Mouse (Mus musculus) embryonic facial prominence, embryonic 13.5 days (tissue): ENCODE data around the gene Ddc. TPM values are rescaled to one million over a fixed set of nuclear protein-coding genes. Genes with fewer than 3 reads are reported as not detected.
A peak's percentile ranks its signal among the peaks of the same experiment; 100 is the strongest.

Experiments
- ATAC-seq: fragments of 200-750 bp; cut with Nextera tagmentation; 2 replicates; pipeline ENCODE4 v1.8.0; 2017; ENCODE audit warnings: low read depth; ENCODE audit not compliant: insufficient number of reproducible peaks, insufficient read depth, low FRiP score, low TSS enrichment
- H3K27ac ChIP-seq: fragments of 300-500 bp; sonication (generic); 2 replicates; pipeline ENCODE4 v1.5.1; 2015; ENCODE audit warnings: moderate library complexity, mild to moderate bottlenecking, inconsistent platforms
- H3K27me3 ChIP-seq: fragments of 300-500 bp; sonication (generic); 2 replicates; pipeline ENCODE4 v1.6.1; 2015; ENCODE audit warnings: mild to moderate bottlenecking, inconsistent platforms
- H3K36me3 ChIP-seq: fragments of 300-500 bp; sonication (generic); 2 replicates; pipeline ENCODE4 v1.6.1; 2015; ENCODE audit warnings: mild to moderate bottlenecking, inconsistent platforms
- H3K4me1 ChIP-seq: fragments of 300-500 bp; sonication (generic); 2 replicates; pipeline ENCODE4 v1.6.1; 2015; ENCODE audit warnings: inconsistent platforms
- H3K4me2 ChIP-seq: fragments of 300-500 bp; sonication (generic); 2 replicates; pipeline ENCODE4 v1.6.1; 2015; ENCODE audit warnings: moderate library complexity, mild to moderate bottlenecking, inconsistent platforms
- H3K4me3 ChIP-seq: fragments of 300-500 bp; sonication (generic); 2 replicates; pipeline ENCODE4 v1.5.1; 2015; ENCODE audit warnings: mild to moderate bottlenecking, inconsistent platforms
- H3K9ac ChIP-seq: fragments of 300-500 bp; sonication (generic); 2 replicates; pipeline ENCODE4 v1.6.1; 2015; ENCODE audit warnings: mild to moderate bottlenecking, inconsistent platforms
- H3K9me3 ChIP-seq: fragments of 300-500 bp; sonication (generic); 2 replicates; pipeline ENCODE4 v1.6.1; 2016; ENCODE audit warnings: inconsistent platforms
- WGBS: fragments of 180-500 bp; shearing (Covaris S2); methylation state at CpG from one replicate; pipeline ENCODE4 v1.1.7; 2015; ENCODE audit warnings: mixed read lengths; 5-methylcytosine and 5-hydroxymethylcytosine counted together
- polyA plus RNA-seq: library from polyadenylated mRNA; unstranded; fragments of >200 nt; fragmentation: Nextera tagmentation; extraction: Ambion mirVana; gene quantifications from 2 replicates; pipeline ENCODE4 v1.2.1, GENCODE M21; 2015

Ddc gene
- polyA plus RNA-seq, 1 experiment from 2014 or later = 5.3 TPM

DNA sequence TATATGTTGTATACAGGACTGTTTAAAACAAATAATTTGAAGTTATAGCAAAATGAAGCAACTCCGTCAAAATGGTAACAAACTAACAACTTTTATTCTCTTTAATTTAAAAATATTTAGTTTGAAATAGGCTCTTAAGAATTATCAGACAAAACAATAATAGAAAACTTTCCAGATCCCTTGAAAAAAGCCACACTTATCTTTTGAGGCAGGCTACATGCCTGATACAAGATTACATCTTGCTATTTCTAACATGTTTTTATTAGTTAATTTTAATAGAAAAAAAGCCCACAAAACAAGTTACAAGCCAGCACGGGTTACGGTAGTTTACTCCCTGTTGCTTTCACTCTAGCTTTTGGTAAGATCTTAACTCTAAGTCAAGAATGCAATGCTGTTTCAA is 97.6 kb downstream of the Ddc start:
- Histone ChIP-seq H3K4me1 (no peaks in the 10 kb centered on the region), H3K36me3 (peaks cover 60% of the 10 kb centered on the region)

DNA sequence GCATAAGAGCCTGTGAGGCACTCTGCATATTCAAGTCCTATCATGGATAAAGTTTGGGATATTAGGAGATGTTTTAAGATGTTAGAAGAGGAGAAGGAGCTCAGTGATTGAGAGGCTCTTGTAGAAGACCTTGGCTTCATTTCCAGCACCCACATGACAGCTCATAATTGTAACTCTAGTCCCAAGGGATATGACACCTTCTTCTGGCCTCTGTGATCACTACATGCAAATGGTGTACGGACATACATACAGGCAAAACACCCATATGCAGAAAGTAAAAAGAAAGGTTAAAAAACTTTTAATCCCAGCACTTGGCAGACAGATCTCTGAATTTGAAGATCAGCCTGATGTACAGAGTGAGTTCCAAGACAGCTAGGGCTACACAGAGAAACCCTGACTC is 99.3 kb downstream of the Ddc start:
- H3K27me3 ChIP-seq = no peaks in the 10 kb centered on the region
- H3K36me3 ChIP-seq = peaks cover 47% of the 10 kb centered on the region
- no peak for ATAC-seq
- H3K9ac ChIP-seq = no peak overlapping the region
- WGBS = 96% methylated on average over 1 of the region's 1 CpGs
- H3K4me1 ChIP-seq = no peaks in the 10 kb centered on the region
- no peak overlapping the region for H3K4me3 ChIP-seq
- H3K9me3 ChIP-seq = no peaks in the 10 kb centered on the region
- H3K27ac ChIP-seq = no peak overlapping the region
- H3K4me2 ChIP-seq = no peak overlapping the region

More for the DNA sequence above, 97.6 kb downstream of the Ddc start:
- 85% methylated on average over 3 of the region's 3 CpGs for WGBS
- Histone ChIP-seq H3K9me3 (no peaks in the 10 kb centered on the region), H3K27me3 (no peaks in the 10 kb centered on the region), H3K9ac (no peak overlapping the region), H3K4me2 (no peak overlapping the region), H3K27ac (no peak overlapping the region), H3K4me3 (no peak overlapping the region)
- no peak for ATAC-seq

DNA sequence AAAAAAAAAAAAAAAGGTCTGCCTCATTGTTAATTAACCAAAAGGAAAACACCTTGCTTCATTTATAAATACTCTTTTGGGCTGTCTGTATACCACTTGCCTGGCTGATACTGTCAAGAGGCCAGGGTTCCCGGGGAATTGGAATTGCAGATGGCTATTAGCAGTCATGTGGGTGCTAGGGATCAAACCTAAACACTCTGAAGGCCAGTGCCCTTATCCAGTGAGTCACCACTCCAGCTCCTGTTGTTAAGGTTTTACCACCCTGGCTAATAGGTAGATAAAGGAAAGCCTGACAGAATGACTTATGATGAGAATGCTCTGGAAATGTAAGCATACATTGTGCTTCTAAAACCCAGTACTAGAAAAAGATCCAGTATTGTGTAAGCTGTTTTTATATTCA is 103.3 kb downstream of the Ddc start:
- H3K4me1 ChIP-seq = no peaks in the 10 kb centered on the region
- ATAC-seq = no peak
- no peak overlapping the region for H3K9ac ChIP-seq
- H3K36me3 ChIP-seq = peaks cover 19% of the 10 kb centered on the region
- no peaks in the 10 kb centered on the region for H3K9me3 ChIP-seq
- H3K4me2 ChIP-seq = no peak overlapping the region
- H3K27ac ChIP-seq = no peak overlapping the region
- H3K4me3 ChIP-seq = no peak overlapping the region
- WGBS = 96% methylated on average over 1 of the region's 1 CpGs
- H3K27me3 ChIP-seq = no peaks in the 10 kb centered on the region

DNA sequence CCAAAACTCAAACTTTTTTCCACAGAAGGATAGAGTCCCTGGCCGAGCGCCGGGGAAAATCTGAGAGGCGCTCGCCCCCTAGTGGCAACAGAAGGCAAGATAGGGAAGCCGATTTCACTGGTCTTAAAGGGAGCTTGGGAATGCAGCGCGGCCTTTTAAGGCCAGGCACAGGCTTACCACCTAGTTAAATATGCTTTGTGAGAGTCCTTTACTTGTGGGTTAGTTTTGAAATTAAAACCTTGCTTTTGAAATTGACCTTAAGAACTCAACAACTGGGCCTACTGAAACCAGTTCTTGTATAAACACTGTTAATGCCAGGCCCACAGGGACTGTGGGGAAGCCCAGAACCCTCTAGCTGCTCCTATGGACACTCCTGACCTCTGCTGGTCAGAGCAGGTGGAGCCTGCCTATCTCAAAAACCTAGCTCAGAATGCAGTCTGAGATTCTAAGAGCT is 109.4 kb downstream of the Ddc start:
- Histone ChIP-seq H3K9ac (no peak overlapping the region), H3K27ac (no peak overlapping the region), H3K9me3 (no peaks in the 10 kb centered on the region), H3K4me1 (no peaks in the 10 kb centered on the region), H3K36me3 (no peaks in the 10 kb centered on the region), H3K27me3 (no peaks in the 10 kb centered on the region), H3K4me3 (no peak overlapping the region), H3K4me2 (peak overlapping the region; percentile 41)
- ATAC-seq = peak; percentile 75
- WGBS = under 1% methylated on average over 8 of the region's 8 CpGs

DNA sequence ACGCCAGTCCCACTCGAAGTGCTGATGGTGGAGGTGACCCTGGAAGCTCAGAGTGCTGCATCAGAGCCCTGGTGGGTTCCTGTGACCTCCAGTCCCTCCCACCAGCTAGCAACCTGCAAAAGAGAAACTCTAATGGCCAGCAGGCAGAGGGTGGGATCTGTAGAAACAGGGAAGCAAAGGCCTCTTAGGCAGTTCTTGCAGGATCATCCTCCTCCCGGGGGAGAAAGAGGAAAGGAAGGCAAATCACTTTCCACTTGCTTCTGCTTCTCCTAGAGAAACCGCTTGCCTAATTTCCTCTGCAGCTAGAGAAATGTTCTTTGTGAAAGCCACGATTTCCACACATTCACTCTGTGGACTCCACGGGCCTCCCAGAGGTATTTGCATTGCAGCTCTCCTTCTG is 112.5 kb downstream of the Ddc start:
- 63% methylated on average over 6 of the region's 6 CpGs for WGBS
- H3K4me3 ChIP-seq = no peak overlapping the region
- H3K4me2 ChIP-seq = no peak overlapping the region
- no peaks in the 10 kb centered on the region for H3K36me3 ChIP-seq
- no peaks in the 10 kb centered on the region for H3K4me1 ChIP-seq
- no peak overlapping the region for H3K9ac ChIP-seq
- no peaks in the 10 kb centered on the region for H3K9me3 ChIP-seq
- H3K27ac ChIP-seq = no peak overlapping the region
- no peak for ATAC-seq
- no peaks in the 10 kb centered on the region for H3K27me3 ChIP-seq

DNA sequence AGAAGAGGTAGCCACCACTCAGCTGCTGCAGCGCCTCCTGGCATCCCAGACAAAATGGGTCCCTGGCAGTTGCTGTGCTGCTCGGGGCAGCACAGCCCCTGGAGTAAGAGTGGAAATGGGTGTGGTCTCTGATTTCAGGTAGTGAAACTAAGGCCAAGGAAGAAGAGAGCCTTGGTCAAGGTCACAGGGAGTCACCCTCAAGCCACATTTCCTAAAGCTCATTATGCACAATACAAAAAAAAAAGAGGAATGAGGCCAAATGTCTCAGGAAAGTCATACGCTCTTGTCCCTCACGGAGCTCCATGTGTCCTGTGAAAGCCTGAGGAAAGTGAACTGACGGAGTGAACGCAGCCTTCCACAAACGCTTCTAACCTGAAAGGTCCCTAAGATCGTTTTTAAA is 116.2 kb downstream of the Ddc start:
- Histone ChIP-seq H3K4me3 (no peak overlapping the region), H3K27me3 (no peaks in the 10 kb centered on the region), H3K4me1 (no peaks in the 10 kb centered on the region), H3K27ac (no peak overlapping the region), H3K9ac (no peak overlapping the region), H3K36me3 (no peaks in the 10 kb centered on the region), H3K9me3 (no peaks in the 10 kb centered on the region), H3K4me2 (no peak overlapping the region)
- no peak for ATAC-seq
- WGBS = 80% methylated on average over 8 of the region's 8 CpGs

DNA sequence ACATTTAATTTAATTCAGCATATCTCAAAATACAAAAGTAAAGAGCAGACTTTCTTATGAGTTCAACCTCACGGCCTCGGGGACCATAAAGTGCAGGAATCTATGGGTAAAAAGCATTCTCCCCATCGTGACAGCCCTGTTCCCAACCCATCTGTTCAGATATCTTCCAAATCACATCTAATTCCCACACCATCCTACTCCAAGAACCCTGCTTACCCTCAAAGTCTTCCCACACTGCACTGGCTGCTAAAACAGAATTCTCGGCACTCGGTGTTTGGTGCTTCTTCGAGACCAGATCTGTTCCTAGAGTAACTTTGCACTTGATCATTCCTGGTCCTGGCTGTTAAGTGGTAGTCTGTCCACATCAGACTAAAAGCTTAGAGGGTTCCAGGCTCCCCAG is 119.6 kb downstream of the Ddc start:
- H3K9me3 ChIP-seq = no peaks in the 10 kb centered on the region
- no peak overlapping the region for H3K9ac ChIP-seq
- 91% methylated on average over 6 of the region's 6 CpGs for WGBS
- H3K4me3 ChIP-seq = no peak overlapping the region
- no peaks in the 10 kb centered on the region for H3K4me1 ChIP-seq
- H3K27me3 ChIP-seq = no peaks in the 10 kb centered on the region
- ATAC-seq = no peak
- H3K4me2 ChIP-seq = no peak overlapping the region
- H3K36me3 ChIP-seq = no peaks in the 10 kb centered on the region
- H3K27ac ChIP-seq = no peak overlapping the region

DNA sequence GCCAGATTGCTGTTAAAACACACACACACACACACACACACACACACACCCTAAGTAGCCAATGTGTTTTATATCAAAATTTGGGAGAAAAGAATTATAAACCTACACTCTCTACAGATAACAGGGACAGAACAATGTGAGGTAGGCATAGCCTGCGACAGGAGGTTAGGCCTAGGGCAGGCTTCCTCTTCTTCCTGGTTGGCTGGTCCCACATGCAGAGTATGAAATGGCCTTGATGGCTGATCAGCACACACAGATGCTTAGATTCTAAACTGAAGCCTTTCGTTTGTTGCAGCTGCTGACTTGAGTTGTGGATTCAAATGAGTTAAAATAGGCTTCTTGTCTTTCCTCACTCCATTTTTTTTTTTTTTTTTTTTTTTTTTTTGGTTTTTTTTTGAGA is 120.1 kb downstream of the Ddc start:
- H3K27me3 ChIP-seq = no peaks in the 10 kb centered on the region
- no peak for ATAC-seq
- 88% methylated on average over 2 of the region's 2 CpGs for WGBS
- no peaks in the 10 kb centered on the region for H3K4me1 ChIP-seq
- no peaks in the 10 kb centered on the region for H3K36me3 ChIP-seq
- no peaks in the 10 kb centered on the region for H3K9me3 ChIP-seq
- H3K4me3 ChIP-seq = no peak overlapping the region
- no peak overlapping the region for H3K4me2 ChIP-seq
- H3K27ac ChIP-seq = no peak overlapping the region
- H3K9ac ChIP-seq = no peak overlapping the region

DNA sequence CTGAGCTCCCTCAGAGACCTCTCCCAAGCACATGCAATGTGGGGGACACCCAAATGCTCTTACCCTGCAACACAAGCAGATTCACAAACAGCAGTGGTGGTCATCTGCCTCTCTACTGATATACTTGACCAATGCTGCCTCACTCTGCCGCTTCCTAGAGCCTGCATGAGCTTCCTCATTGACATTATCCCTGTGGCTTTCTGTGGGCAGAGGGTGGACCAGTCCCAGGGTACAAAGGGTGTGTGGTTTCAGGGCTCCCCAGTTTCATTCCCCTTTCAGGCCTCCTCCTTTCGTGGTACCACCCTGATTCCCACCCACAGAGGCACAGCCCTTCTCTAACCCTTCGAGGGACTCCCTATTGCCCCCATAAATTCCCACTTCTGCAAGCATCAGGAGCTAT is 120.7 kb downstream of the Ddc start:
- H3K27ac ChIP-seq = no peak overlapping the region
- no peaks in the 10 kb centered on the region for H3K9me3 ChIP-seq
- ATAC-seq = no peak
- 66% methylated on average over 3 of the region's 3 CpGs for WGBS
- no peak overlapping the region for H3K9ac ChIP-seq
- no peak overlapping the region for H3K4me3 ChIP-seq
- no peaks in the 10 kb centered on the region for H3K4me1 ChIP-seq
- H3K4me2 ChIP-seq = no peak overlapping the region
- H3K36me3 ChIP-seq = no peaks in the 10 kb centered on the region
- H3K27me3 ChIP-seq = no peaks in the 10 kb centered on the region

DNA sequence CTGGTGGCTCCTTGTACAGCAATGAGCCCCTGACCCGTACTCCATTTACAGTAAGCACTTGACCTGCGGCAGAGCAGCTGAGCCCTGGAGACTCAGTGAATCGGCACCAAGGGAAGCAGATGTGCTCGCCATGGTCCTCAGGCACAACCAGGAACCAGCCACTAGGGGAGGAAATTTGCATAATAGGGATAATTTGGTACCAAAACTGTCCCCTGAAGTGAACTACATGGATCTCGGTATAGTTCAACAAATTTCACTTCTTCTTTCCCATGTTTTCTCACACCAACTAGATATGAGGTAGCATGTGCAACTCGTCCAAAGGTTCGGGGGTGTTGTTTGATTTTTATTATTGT is 121.1 kb downstream of the Ddc start:
- ATAC-seq = no peak

DNA sequence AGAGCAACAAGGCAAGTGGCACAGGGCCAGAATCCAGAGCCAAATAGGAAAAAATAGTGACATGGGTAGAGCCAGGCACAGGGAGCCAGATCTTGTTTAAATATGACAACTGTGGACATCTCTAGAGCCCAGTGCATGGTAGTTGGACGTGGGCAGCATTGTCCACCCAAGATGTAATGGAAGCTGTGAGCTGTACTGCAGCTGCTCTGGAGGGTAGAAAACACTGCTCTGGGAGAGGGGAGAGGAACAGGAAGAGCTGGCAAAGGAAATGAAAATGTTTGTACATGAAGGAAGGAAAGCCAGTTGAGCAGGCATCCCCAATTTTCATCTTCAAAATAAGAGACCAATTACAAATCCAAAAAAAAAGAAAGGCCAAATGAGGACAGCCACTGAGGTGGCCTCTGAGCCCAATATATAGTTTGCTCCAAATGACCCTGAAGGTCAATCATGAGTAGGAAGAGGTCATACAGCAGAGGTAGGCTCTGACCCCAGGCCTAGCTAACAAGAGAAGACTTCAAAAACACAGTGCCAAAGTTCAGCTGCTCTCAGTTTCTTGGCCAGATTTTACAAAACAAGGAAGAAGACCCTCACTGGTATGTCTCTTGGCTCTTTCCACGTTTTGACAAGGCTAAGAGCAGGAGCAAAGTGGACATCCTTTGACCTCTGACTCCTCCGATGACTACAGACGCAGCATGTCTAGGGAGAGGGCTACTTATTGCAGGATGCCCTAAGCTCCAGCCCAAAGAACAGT is 121.7 kb downstream of the Ddc start:
- H3K4me1 ChIP-seq = no peaks in the 10 kb centered on the region
- no peaks in the 10 kb centered on the region for H3K27me3 ChIP-seq
- H3K9ac ChIP-seq = no peak overlapping the region
- H3K4me2 ChIP-seq = no peak overlapping the region
- no peak overlapping the region for H3K4me3 ChIP-seq
- WGBS = 60% methylated on average over 4 of the region's 4 CpGs
- ATAC-seq = no peak
- H3K9me3 ChIP-seq = no peaks in the 10 kb centered on the region
- H3K27ac ChIP-seq = no peak overlapping the region
- no peaks in the 10 kb centered on the region for H3K36me3 ChIP-seq

More for the DNA sequence above, 121.1 kb downstream of the Ddc start:
- Histone ChIP-seq H3K4me1 (no peaks in the 10 kb centered on the region), H3K9ac (no peak overlapping the region), H3K36me3 (no peaks in the 10 kb centered on the region), H3K27ac (no peak overlapping the region), H3K27me3 (no peaks in the 10 kb centered on the region), H3K4me3 (no peak overlapping the region), H3K4me2 (no peak overlapping the region), H3K9me3 (no peaks in the 10 kb centered on the region)
- 75% methylated on average over 7 of the region's 7 CpGs for WGBS

DNA sequence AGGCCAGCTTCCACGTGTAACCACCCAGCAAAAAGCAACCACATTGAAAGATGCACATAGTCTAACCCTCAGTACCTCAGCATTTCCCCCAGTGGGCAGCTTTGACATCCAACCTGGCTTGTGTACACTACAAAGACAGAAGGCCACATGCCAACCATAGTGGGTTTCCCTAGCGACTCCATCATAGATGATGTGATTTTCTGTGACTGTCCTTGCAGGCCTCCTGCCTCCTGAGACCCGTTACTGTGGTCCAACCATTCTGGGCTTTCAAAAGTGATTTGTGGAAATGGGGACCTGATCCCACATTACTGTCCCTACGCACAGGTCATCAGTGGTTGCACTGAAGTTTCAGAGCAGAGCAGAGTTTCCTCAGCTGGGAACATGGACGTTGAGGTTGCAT is 123.1 kb downstream of the Ddc start:
- Histone ChIP-seq H3K4me3 (no peak overlapping the region), H3K9me3 (no peaks in the 10 kb centered on the region), H3K36me3 (no peaks in the 10 kb centered on the region), H3K4me1 (no peaks in the 10 kb centered on the region), H3K27ac (no peak overlapping the region), H3K4me2 (no peak overlapping the region), H3K27me3 (no peaks in the 10 kb centered on the region), H3K9ac (no peak overlapping the region)
- no peak for ATAC-seq
- 89% methylated on average over 5 of the region's 5 CpGs for WGBS
